Mouse (Mus musculus) olfactory bulb, adult 2 months (tissue): ENCODE results near the gene Fbxw8.

Experiments used
- CTCF ChIP-seq: fragments of 200-500 bp; IDR thresholded peaks from 2 replicates; pipeline ENCODE4 v1.5.1; 2012; ENCODE audit warnings: low read depth, mild to moderate bottlenecking, low read length, moderate library complexity; ENCODE audit not compliant: insufficient read depth
- POLR2A ChIP-seq: fragments of 200-500 bp; IDR thresholded peaks from 2 replicates; pipeline ENCODE4 v1.6.1; 2012; ENCODE audit warnings: mild to moderate bottlenecking, low read depth, low read length, moderate library complexity; ENCODE audit not compliant: insufficient read depth

DNA sequence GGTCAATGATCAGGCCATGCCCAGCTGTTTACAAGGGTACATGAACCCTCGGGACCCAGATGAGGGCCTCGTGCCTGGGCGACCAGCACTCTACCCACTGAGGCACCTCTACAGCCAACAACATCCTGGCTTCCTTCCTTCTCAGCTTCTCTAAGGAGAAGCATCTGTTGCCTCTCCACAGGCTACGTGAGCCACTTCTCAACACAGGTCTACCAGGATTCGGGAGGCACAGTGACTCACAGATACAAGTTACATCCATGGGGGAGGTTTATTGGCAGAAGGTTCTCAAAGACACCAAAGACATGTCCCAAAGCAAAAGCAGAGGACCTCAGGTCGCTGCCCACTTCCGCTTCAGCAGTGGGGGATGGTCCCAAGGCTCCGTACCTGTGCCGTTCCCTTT is 35.2 kb upstream of the Fbxw8 start:
- no peak for TF ChIP-seq POLR2A
- no peak for TF ChIP-seq CTCF
